Mouse (Mus musculus) erythroblast, embryonic 14.5 days (primary cell): ENCODE measurements around the gene Ybx2.

Source experiments
- GATA1 ChIP-seq: IDR thresholded peaks from 2 replicates; pipeline ENCODE4 v1.6.1; 2012; ENCODE audit warnings: low read length, inconsistent platforms, mixed read lengths
- TAL1 ChIP-seq: IDR thresholded peaks from 3 replicates; pipeline ENCODE4 v1.6.1; 2012; ENCODE audit warnings: low read length, inconsistent platforms, mixed read lengths

DNA sequence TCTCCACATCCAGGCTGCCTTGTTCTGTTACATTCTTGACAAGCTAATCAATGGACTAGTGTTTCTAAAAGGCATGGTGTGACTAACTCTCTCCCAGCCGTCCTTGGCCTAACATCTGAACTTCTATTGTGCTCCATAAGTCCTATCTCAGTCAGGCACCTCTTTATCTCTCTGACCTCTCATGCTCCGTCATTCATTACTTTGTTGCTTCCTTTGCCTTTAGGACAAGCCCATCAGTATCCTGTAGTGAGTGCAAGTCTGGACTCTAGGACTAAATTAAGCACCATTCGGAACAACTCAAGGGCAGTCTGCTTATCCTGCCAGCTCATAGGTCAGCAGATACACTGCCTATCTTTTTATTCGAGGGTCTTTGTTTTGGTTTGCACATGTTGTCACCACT lies 40.7 kb downstream of the Ybx2 start:
- TF ChIP-seq GATA1 (no peak), TAL1 (no peak)
